Comparison of ENCODE assay signal across 8 mouse cellular contexts in the genomic region with DNA sequence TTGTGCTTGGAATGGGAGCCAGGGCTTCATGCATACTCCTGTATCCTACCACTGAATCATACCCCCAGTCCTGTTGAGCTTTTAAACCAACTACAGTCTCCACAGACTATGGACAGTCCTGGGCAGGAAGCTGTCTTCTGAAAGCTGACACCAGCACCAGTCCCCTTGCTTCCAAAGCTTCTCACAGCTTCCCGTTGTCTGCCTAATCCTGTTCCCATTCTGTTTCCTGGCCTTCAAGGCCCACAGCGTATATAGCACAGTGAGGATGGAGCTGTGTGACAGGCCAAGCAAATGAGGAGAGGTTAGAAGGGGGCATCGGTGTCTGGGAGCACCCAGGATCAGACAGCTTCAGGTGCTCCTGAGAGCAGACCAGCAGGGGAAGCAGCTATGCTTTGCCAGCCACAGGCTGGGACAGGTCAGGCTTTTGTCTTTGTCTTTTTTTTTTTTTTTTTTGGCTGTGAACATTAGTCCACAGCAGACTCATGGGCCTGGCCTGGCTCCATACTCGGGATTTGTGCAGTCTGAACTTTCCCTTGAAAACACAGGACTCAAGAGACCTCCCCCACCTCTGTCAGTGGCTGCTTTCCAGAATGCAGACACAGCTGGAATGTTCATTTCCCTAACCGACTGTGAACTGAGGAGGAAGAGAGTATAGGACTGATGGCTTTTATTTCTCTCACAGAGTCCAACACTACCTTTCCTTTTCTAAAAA. TPM values are rescaled to one million over a fixed set of nuclear protein-coding genes. Genes with fewer than 3 reads are reported as not detected.
DNase-seq lines count a peak whose midpoint lies in the region; ATAC-seq and TF ChIP-seq lines count a peak whose summit lies in the region.

No protein-coding gene starts in this region.

- no peak for TF ChIP-seq POLR2A in lung, adult 2 months (IDR thresholded peaks at IDR 0.05; ENCODE audit: borderline replicate concordance, extremely low read depth, low read depth, low read length)

- 19% methylated on average over 5 of the region's 5 CpGs for WGBS in lung, adult 2 months
- 32% methylated on average over 5 of the region's 5 CpGs for WGBS in intestine, embryonic 15.5 days

- no peak overlapping the region for H3K9ac ChIP-seq in intestine, embryonic 15.5 days

- ATAC-seq in intestine, embryonic 15.5 days = peak; percentile 55

- H3K9me3 ChIP-seq in intestine, embryonic 15.5 days = no peaks in the 10 kb centered on the region

- H3K36me3 ChIP-seq in intestine, embryonic 15.5 days = no peaks in the 10 kb centered on the region

- H3K27ac ChIP-seq in intestine, embryonic 15.5 days = peak overlapping the region; percentile 79

- no peak for TF ChIP-seq CTCF in lung, adult 2 months (IDR thresholded peaks at IDR 0.05; ENCODE audit: insufficient read depth, low read length)

- no peaks in the 10 kb centered on the region for H3K4me1 ChIP-seq in lung, adult 2 months (ENCODE audit: control insufficient read depth, insufficient read depth, low read length)
- H3K4me1 ChIP-seq in intestine, embryonic 15.5 days (replicated peaks) = peaks cover 4% of the 10 kb centered on the region; the same call in 1 of the 2 replicates

- DNase-seq in lung, adult 18-20 months = peak; percentile 10 to 15
- no peak for DNase-seq in lung, adult 2 months
- peak; percentile 84 for DNase-seq in fibroblast of lung, adult 2 months (ENCODE audit: low read depth)
- peak; percentile 6 for DNase-seq in lung, postnatal 25 days (ENCODE audit: low spot score)
- no peak for DNase-seq in layer of hippocampus, postnatal 36 days
- no peak for DNase-seq in left cerebral cortex, adult 18-20 months (ENCODE audit: low spot score in 2 of 2)
- DNase-seq in frontal cortex, postnatal 14 days (ENCODE audit: low spot score in 2 of 2) = no peak

- H3K4me2 ChIP-seq in intestine, embryonic 15.5 days (replicated peaks) = no peak overlapping the region

- H3K27me3 ChIP-seq in intestine, embryonic 15.5 days (replicated peaks) = no peaks in the 10 kb centered on the region

- no peak overlapping the region for H3K4me3 ChIP-seq in lung, adult 2 months (replicated peaks; ENCODE audit: extremely low read depth, low read depth, low read length)
- no peak overlapping the region for H3K4me3 ChIP-seq in intestine, embryonic 15.5 days (replicated peaks)

RNA-seq across cellular contexts. Expression of a gene that starts 2.1 kb away (rescaled TPM):
- 0.09 and 0.55 TPM in 2 replicates for polyA plus RNA-seq in lung, adult 2 months (2012; rRNA removed)
- 0.10 TPM in 2 replicates for polyA plus RNA-seq in intestine, embryonic 15.5 days (2015; fragmentation: Nextera tagmentation; extraction: Ambion mirVana)
- total RNA-seq in layer of hippocampus, postnatal 36 days (2021) = under 1 TPM in 1 of 2 experiments, not detected in 1; 0.17 TPM
- total RNA-seq in left cerebral cortex, adult 18-20 months (2021) = under 1 TPM in 1 of 2 experiments, not detected in 1; 0.21 TPM

RNA-seq across cellular contexts. Expression of a gene that starts 31.0 kb away (rescaled TPM):
- 0.14 and 0.49 TPM in 2 replicates for polyA plus RNA-seq in lung, adult 2 months (2012; rRNA removed)
- 0.04 and 0.10 TPM in 2 replicates for polyA plus RNA-seq in intestine, embryonic 15.5 days (2015; fragmentation: Nextera tagmentation; extraction: Ambion mirVana)
- under 1 TPM; 0.25 to 0.38 TPM for total RNA-seq in layer of hippocampus, postnatal 36 days (2021)
- under 1 TPM; 0.30 to 0.44 TPM for total RNA-seq in left cerebral cortex, adult 18-20 months (2021)

RNA-seq across cellular contexts. Expression of a gene that starts 36.9 kb away (rescaled TPM):
- polyA plus RNA-seq in lung, adult 2 months (2012; rRNA removed) = 3.7 and 4.4 TPM in 2 replicates
- 6.2 and 8.1 TPM in 2 replicates for polyA plus RNA-seq in intestine, embryonic 15.5 days (2015; fragmentation: Nextera tagmentation; extraction: Ambion mirVana)
- total RNA-seq in layer of hippocampus, postnatal 36 days (2021) = 1 to 10 TPM; 3.4 to 3.5 TPM
- 1 to 10 TPM; 2.8 to 2.9 TPM for total RNA-seq in left cerebral cortex, adult 18-20 months (2021)

RNA-seq across cellular contexts. Expression of a gene that starts 37.3 kb away (rescaled TPM):
- polyA plus RNA-seq in lung, adult 2 months (2012; rRNA removed) = 14.2 and 17.2 TPM in 2 replicates
- polyA plus RNA-seq in intestine, embryonic 15.5 days (2015; fragmentation: Nextera tagmentation; extraction: Ambion mirVana) = 23.8 and 25.1 TPM in 2 replicates
- 10 to 100 TPM; 21.2 to 24.8 TPM for total RNA-seq in layer of hippocampus, postnatal 36 days (2021)
- total RNA-seq in left cerebral cortex, adult 18-20 months (2021) = 10 to 100 TPM; 18.6 to 20.8 TPM

RNA-seq across cellular contexts. Expression of a gene that starts 59.3 kb away (rescaled TPM):
- polyA plus RNA-seq in lung, adult 2 months (2012; rRNA removed) = 109 and 123 TPM in 2 replicates
- polyA plus RNA-seq in intestine, embryonic 15.5 days (2015; fragmentation: Nextera tagmentation; extraction: Ambion mirVana) = 208 and 212 TPM in 2 replicates
- total RNA-seq in layer of hippocampus, postnatal 36 days (2021) = 10 to 100 TPM; 10.9 to 11.2 TPM
- 10 to 100 TPM in 1 of 2 experiments, 1 to 10 TPM in 1; 9.2 to 10.6 TPM for total RNA-seq in left cerebral cortex, adult 18-20 months (2021)

Comparison
In these comparisons a context has a peak if more than half of its experiments do, and no peak if none do; other contexts are left out.
1. DNase-seq: peak in lung, adult 18-20 months (2 of 2), fibroblast of lung, adult 2 months (single experiment) and lung, postnatal 25 days (single experiment); none in lung, adult 2 months (single experiment), layer of hippocampus, postnatal 36 days (0 of 2), left cerebral cortex, adult 18-20 months (0 of 2) and frontal cortex, postnatal 14 days (0 of 2).